Mouse (Mus musculus): ENCODE results near the gene Fastk. TPM values are rescaled to one million over a fixed set of nuclear protein-coding genes. Genes with fewer than 3 reads are reported as not detected.
A peak's percentile ranks its signal among the peaks of the same experiment; 100 is the strongest.

The Fastk gene
- polyA plus RNA-seq, 1 experiment from 2014 or later, result 96.6 TPM

DNA sequence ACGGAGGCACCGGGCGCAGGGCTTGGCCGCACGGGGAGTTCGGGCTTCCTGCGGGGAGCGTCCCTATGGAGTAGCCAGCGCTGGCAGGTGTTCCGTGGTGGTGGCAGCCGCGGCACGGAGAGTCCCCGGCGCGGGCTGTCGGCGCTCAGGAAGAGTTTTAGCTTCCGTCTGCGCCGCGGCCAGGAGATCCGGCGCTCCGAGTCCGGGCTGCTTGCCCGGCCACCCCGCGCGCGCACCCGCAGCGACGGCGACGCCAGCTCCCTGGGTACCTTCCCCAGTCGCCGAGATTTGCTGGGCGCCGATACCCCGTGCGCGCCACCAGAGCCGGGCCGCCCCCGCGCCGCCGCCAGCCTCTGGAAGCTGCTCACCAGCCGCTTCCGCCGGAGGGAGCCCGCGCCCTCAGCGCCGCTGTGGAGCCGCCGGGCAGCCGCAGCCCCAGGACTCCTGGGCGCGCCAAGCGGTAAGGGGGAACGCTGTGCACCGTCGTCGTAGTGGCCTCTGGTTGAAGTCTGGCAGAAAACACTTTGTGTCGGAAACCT lies 29.7 kb upstream of the Fastk start:
- 0 out of 2 replicates have a peak, but pooled peaks cover 3% of the 10 kb centered on the region for H3K27me3 ChIP-seq (replicated peaks)
- H3K4me2 ChIP-seq, result peak overlapping the region; percentile 52
- peak overlapping the region; percentile 7; the same call in 1 of the 2 replicates for H3K9ac ChIP-seq
- H3K36me3 ChIP-seq (replicated peaks), result peaks cover 8% of the 10 kb centered on the region; the same call in 1 of the 2 replicates
- H3K4me3 ChIP-seq, result peak overlapping the region; percentile 29
- H3K9me3 ChIP-seq, result no peaks in the 10 kb centered on the region
- ATAC-seq (replicated peaks), result no peak
- WGBS, result 4% methylated on average over 67 of the region's 67 CpGs
- no peak overlapping the region for H3K27ac ChIP-seq
- H3K4me1 ChIP-seq, result peaks cover 31% of the 10 kb centered on the region

DNA sequence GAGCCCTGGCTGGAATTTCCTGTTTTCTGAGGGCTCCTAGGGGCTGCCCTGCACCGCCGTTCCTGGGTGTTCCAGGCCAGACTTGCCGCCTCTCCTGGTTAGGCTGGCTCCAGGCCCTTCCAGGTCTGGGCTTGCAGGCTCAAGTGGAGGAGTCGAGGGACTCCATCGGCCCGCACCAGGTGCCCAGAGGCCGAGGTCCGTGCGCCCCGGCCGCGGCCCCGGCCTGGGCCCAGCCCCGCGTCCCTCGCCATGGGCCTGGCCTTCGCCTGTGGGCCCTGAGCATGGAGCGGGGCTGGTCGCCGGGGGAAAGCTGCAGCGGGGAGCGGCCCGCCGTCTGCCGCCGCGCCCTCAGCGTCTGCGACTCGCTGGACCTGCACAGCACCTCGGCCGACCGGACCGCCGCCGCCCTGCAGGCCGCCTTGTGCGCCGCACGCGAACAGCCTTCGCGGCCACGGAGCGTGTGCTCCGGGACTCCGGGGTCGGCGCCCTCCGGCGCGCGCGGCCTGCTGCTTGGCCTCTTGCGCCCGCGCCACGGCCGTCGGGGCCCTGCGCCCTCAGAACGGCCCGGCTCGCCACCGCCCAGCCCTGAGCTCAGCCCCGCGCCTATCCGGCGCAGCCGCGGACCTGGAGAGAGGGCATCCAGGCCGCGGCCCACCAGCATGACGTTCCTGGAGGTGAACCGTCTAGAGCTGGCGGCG lies 29.1 kb upstream of the Fastk start:
- Histone ChIP-seq H3K27me3 (replicated peaks) (0 out of 2 replicates have a peak, but pooled peaks cover 3% of the 10 kb centered on the region), H3K9ac (peak overlapping the region; percentile 7; the same call in 1 of the 2 replicates), H3K4me1 (peaks cover 31% of the 10 kb centered on the region), H3K4me2 (peak overlapping the region; percentile 52), H3K4me3 (peak overlapping the region; percentile 29), H3K27ac (no peak overlapping the region), H3K9me3 (no peaks in the 10 kb centered on the region), H3K36me3 (replicated peaks) (peaks cover 8% of the 10 kb centered on the region; the same call in 1 of the 2 replicates)
- 4% methylated on average over 76 of the region's 77 CpGs for WGBS
- peak; percentile 12; the same call in 1 of the 2 replicates for ATAC-seq (replicated peaks)

DNA sequence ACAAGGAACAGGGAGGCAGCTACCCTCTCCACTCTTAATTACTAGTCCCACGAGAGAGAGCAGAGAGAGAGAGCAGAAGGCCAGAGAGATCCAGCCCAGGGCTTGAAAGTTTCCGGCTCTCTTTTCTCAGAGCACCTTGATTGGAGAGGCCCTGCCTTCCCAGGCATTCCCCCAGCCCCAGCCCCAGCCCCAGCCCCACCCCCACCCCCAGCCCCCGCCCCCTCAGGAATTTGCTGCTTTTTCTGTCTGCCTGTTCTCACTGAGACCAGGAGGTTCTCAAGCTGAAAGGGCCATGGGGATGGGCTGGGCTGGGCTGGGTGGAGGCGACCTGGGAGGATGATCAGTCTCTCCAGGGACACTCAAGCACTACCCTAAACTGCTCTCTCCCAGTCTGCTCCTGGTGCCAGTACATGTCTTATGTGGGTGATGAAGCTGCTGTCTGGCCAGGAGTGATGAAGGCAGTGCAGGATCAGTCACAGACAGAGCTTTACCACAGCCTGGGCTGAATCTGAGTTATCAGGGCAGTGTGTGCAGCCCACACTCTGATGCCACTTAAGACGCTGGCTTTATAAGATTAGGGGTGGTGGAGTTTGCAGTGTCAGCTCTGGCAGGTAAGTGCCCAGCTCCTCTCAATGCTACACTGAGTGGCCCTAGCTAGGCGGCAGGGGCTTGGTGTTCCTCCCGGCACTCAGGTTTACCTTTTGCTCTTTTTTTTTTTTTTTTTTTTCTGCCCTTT lies 28.0 kb upstream of the Fastk start:
- no peak overlapping the region for H3K4me2 ChIP-seq
- H3K4me3 ChIP-seq, result no peak overlapping the region
- no peak for ATAC-seq (replicated peaks)
- H3K9me3 ChIP-seq, result no peaks in the 10 kb centered on the region
- no peak overlapping the region for H3K27ac ChIP-seq
- peaks cover 31% of the 10 kb centered on the region for H3K4me1 ChIP-seq
- H3K36me3 ChIP-seq (replicated peaks), result peaks cover 2% of the 10 kb centered on the region; the same call in 1 of the 2 replicates
- WGBS, result 33% methylated on average over 7 of the region's 7 CpGs
- H3K9ac ChIP-seq, result no peak overlapping the region
- 0 out of 2 replicates have a peak, but pooled peaks cover 3% of the 10 kb centered on the region for H3K27me3 ChIP-seq (replicated peaks)

DNA sequence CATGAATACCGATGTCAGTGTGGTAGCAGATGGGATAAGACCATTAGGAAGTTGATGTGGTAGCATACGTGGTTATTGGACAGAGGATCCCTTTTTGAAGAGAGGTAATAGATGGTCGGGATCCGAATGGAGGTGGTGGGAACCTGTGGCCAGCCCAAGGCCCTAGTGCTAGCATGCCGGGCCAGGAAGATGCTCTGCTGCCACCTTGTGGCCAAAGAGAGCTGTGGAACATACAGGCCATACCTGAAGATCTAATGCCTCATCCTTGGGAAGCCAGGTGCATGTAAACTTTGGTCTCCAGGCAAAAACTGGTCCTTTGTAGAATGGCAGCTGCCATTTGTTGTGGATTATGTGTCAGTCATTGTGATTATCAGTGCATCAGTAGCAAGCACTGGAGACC lies 25.5 kb upstream of the Fastk start:
- 0 out of 2 replicates have a peak, but pooled peaks cover 3% of the 10 kb centered on the region for H3K27me3 ChIP-seq (replicated peaks)

DNA sequence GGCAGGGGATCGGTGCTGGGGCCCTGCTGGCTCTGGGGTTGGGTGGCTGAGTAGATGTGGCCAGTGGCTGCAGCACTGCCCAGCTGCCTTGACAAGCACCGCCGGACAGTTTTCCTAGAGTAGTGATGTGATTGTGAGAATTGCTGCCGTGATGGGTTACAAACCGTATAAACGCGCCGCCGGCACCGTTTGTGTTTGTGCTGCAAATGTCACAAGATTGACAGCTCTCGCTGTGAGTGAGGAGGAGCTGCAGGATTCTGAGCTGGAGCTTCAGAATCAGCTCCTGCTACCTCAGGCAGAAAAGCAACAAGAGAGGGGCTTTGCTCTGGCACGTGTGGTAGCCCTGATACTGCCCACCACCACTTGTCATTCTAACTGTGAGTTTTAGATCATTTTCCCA lies 21.7 kb upstream of the Fastk start:
- H3K27ac ChIP-seq, result 0 out of 2 replicates have a peak overlapping the region, but pooled peaks have one; percentile 11
- H3K9ac ChIP-seq, result peak overlapping the region; percentile 12; the same call in 1 of the 2 replicates
- no peak overlapping the region for H3K4me2 ChIP-seq
- 26% methylated on average over 12 of the region's 12 CpGs for WGBS
- H3K4me1 ChIP-seq, result peaks cover 36% of the 10 kb centered on the region
- no peak overlapping the region for H3K4me3 ChIP-seq
- no peak for ATAC-seq (replicated peaks)
- H3K27me3 ChIP-seq (replicated peaks), result no peaks in the 10 kb centered on the region
- no peaks in the 10 kb centered on the region for H3K9me3 ChIP-seq
- H3K36me3 ChIP-seq (replicated peaks), result 0 out of 2 replicates have a peak, but pooled peaks cover under 1% of the 10 kb centered on the region

More for the DNA sequence above, 25.5 kb upstream of the Fastk start:
- H3K9ac ChIP-seq, result no peak overlapping the region
- H3K4me1 ChIP-seq, result peaks cover 54% of the 10 kb centered on the region
- 11% methylated on average over 5 of the region's 5 CpGs for WGBS
- no peak overlapping the region for H3K4me2 ChIP-seq
- H3K36me3 ChIP-seq (replicated peaks), result no peaks in the 10 kb centered on the region
- no peaks in the 10 kb centered on the region for H3K9me3 ChIP-seq
- H3K27ac ChIP-seq, result no peak overlapping the region
- no peak overlapping the region for H3K4me3 ChIP-seq
- ATAC-seq (replicated peaks), result peak; percentile 72

DNA sequence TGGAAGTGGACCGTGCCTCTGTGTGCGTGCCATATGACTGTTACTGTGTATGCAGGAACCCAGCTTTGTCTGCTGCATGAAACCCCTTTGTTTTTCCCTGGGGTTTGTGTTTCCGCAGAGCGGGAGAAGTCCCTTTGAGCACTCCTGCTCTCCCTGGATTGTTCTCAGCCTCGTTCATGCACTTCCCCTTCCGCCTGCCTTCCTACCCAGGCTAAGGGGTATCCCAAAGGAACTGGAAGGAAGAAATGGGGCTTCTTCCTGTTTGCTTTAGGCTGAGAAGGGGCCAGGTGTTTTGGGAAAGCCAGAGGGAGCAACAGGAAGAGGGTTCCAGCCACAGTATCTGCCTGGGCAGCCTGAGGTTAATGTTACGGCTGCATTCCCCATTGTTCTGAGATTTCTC lies 10.5 kb upstream of the Fastk start:
- H3K4me2 ChIP-seq, result peak overlapping the region; percentile 82
- 48% methylated on average over 7 of the region's 7 CpGs for WGBS
- H3K4me1 ChIP-seq, result peaks cover 42% of the 10 kb centered on the region
- 0 out of 2 replicates have a peak, but pooled peaks cover 4% of the 10 kb centered on the region for H3K36me3 ChIP-seq (replicated peaks)
- H3K9ac ChIP-seq, result peak overlapping the region; percentile 16; the same call in 1 of the 2 replicates
- H3K27me3 ChIP-seq (replicated peaks), result no peaks in the 10 kb centered on the region
- no peaks in the 10 kb centered on the region for H3K9me3 ChIP-seq
- no peak overlapping the region for H3K4me3 ChIP-seq
- ATAC-seq (replicated peaks), result no peak
- H3K27ac ChIP-seq, result 0 out of 2 replicates have a peak overlapping the region, but pooled peaks have one; percentile 0

DNA sequence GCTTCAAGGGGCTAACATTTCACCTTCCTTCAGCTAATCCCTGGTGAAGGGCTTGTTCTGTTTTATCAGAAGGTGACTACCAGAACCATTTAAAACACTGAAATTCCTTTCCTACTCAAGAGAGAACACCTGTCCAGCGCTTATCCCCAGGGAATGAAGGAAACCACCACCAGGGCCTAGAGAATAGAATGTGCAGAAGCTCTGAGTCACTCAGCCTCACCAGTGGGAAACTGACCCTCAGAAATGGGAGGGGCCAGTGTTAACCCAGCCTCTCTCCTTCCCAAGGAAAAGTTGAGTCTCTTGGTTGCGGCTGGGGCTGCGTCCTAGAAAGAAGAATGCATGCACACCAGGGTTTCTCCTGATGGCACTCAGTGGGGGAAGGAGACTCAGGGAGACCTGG lies 10.0 kb upstream of the Fastk start:
- H3K4me2 ChIP-seq, result peak overlapping the region; percentile 82
- ATAC-seq (replicated peaks), result no peak
- WGBS, result 63% methylated on average over 3 of the region's 3 CpGs
- no peaks in the 10 kb centered on the region for H3K9me3 ChIP-seq
- 0 out of 2 replicates have a peak, but pooled peaks cover 4% of the 10 kb centered on the region for H3K36me3 ChIP-seq (replicated peaks)
- H3K4me1 ChIP-seq, result peaks cover 42% of the 10 kb centered on the region
- no peak overlapping the region for H3K4me3 ChIP-seq
- peak overlapping the region; percentile 16; the same call in 1 of the 2 replicates for H3K9ac ChIP-seq
- no peaks in the 10 kb centered on the region for H3K27me3 ChIP-seq (replicated peaks)
- H3K27ac ChIP-seq, result 0 out of 2 replicates have a peak overlapping the region, but pooled peaks have one; percentile 0

DNA sequence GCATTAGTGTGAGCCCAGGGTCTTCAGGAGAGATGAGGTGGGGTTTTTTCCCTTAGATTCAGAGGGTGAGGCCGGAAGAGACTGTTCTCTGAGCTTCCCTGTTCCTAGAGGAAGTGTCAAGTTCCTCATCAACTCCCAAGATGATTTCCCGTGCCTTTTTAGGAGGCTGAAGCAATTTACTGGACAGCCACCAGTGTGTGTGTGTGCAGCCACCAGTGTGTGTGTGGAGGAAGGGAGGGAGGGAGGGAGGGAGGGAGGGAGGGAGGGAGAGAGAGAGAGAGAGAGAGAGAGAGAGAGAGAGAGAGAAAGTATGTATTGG lies 8.9 kb upstream of the Fastk start:
- 16% methylated on average over 2 of the region's 2 CpGs for WGBS

DNA sequence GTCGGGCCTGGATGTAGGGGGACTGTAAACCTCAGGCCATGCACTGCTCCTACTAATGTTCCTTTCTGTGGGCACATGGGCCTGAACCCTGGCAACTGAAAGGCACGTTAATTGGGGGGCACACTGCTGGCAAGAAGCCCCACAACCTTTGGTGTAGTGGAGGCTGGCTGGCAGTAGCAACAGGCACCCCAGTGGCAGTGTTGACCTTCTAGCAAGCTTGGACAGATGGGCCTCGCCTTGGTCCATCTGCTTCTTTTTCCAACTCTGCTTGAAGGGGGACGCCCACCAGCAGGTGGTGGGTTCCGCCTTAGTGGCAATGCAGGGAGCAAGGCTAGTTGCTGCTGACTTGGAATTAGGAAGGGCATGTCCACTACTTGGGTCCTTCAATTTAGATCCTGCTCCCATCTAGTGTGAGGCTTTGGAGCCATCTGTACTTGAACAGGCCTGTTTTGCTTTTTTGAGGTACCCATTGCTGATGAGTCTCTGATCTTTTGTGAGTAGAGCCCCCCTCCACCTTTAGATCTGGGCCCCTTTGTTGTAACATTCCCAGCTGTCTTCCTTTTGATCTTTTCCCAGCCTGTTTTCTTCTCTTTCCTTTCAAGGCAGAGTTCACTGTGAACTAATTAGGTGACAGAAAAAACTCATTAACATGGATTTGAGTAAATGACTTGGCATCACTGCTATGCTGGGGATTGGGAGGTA lies 8.3 kb upstream of the Fastk start:
- Histone ChIP-seq H3K9ac (peak overlapping the region; percentile 88), H3K27me3 (replicated peaks) (no peaks in the 10 kb centered on the region), H3K36me3 (replicated peaks) (0 out of 2 replicates have a peak, but pooled peaks cover 1% of the 10 kb centered on the region), H3K4me1 (peaks cover 42% of the 10 kb centered on the region), H3K9me3 (no peaks in the 10 kb centered on the region), H3K4me3 (peak overlapping the region; percentile 87), H3K4me2 (peak overlapping the region; percentile 82), H3K27ac (peak overlapping the region; percentile 90)
- peak; percentile 7; the same call in 1 of the 2 replicates for ATAC-seq (replicated peaks)
- WGBS, result 3% methylated on average over 5 of the region's 5 CpGs

More for the DNA sequence above, 8.9 kb upstream of the Fastk start:
- H3K4me1 ChIP-seq, result peaks cover 42% of the 10 kb centered on the region
- H3K9me3 ChIP-seq, result no peaks in the 10 kb centered on the region
- H3K9ac ChIP-seq, result peak overlapping the region; percentile 88
- peak overlapping the region; percentile 82 for H3K4me2 ChIP-seq
- peak overlapping the region; percentile 87 for H3K4me3 ChIP-seq
- H3K27me3 ChIP-seq (replicated peaks), result no peaks in the 10 kb centered on the region
- no peak for ATAC-seq (replicated peaks)
- H3K36me3 ChIP-seq (replicated peaks), result 0 out of 2 replicates have a peak, but pooled peaks cover 4% of the 10 kb centered on the region
- H3K27ac ChIP-seq, result peak overlapping the region; percentile 90; the same call in 1 of the 2 replicates

DNA sequence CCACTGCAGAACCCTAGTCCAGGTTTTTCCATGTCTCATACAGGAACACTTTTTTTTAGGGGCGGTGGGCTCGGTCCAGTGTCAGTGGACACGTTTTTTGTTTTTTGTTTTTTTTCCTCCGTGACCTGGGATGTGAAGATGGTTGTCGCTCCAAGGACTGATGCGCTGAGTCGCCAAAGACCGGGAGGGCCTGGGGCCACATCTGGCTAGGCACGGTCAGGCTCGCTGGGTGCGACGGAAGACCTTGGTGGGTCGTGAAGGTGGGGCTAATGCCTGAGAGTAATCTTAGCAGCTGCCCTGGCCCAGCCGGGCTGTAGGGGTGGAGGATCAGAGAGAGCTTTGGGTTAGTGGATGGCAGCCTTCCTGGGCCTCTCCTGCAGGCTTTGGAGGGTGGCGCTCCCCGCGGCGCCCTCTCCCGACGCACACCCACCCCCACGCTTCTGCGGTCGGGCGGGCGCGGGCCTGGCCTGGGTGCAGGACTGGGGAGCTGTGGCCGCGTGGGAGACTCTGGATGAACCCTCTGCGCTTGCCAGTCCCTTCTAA lies 7.7 kb upstream of the Fastk start:
- Histone ChIP-seq H3K4me3 (peak overlapping the region; percentile 87), H3K9me3 (no peaks in the 10 kb centered on the region), H3K27me3 (replicated peaks) (no peaks in the 10 kb centered on the region), H3K4me2 (peak overlapping the region; percentile 82), H3K27ac (peak overlapping the region; percentile 90), H3K9ac (peak overlapping the region; percentile 88), H3K4me1 (peaks cover 47% of the 10 kb centered on the region), H3K36me3 (replicated peaks) (no peaks in the 10 kb centered on the region)
- WGBS, result under 1% methylated on average over 29 of the region's 29 CpGs
- peak; percentile 14; the same call in 1 of the 2 replicates for ATAC-seq (replicated peaks)

DNA sequence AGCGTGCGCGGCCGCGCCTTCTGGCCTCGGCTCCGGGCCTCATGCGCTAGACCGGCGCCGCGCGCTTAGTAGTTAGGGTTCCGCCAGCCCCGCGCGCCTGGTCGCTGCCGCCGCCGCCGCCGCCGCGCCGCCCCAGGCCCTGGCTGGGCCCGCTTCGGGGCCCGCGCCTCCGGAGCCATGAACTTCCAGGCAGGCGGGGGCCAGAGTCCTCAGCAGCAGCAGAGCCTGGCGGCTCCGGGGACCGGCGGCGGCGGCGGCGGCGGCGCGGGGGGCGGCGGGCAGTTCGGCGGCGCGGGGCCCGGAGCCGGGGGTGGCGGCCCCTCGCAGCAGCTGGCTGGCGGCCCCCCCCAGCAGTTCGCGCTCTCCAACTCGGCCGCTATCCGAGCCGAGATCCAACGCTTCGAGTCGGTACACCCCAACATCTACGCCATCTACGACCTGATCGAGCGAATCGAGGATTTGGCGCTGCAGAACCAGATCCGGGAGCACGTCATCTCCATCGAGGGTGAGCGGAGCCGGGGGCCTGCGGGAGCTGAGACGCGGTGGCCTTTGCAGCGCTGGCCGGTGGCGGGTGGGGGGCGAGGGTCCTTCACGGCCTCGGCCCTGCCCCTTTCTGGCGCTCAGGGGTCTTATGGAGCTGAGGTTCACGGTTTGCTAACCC lies 7.1 kb upstream of the Fastk start, which contains the start of gene Agap3:
Gene Agap3, plus strand, starts transcription at position 148 of the 661 bp plus-strand sequence.
- peak; percentile 67 for ATAC-seq (replicated peaks)

More for the DNA sequence above, 7.1 kb upstream of the Fastk start, which contains the start of gene Agap3:
- Histone ChIP-seq H3K27me3 (replicated peaks) (no peaks in the 10 kb centered on the region), H3K9me3 (no peaks in the 10 kb centered on the region), H3K27ac (peak within 1 kb of the TSS; percentile 90), H3K36me3 (replicated peaks) (no peaks in the 10 kb centered on the region), H3K4me3 (peak within 1 kb of the TSS; percentile 87), H3K9ac (peak within 1 kb of the TSS; percentile 88), H3K4me1 (peaks cover 51% of the 10 kb centered on the region), H3K4me2 (peak within 1 kb of the TSS; percentile 82)
- WGBS, result under 1% methylated on average over 81 of the region's 85 CpGs

All from midbrain, embryonic 15.5 days (tissue).